Mouse (Mus musculus) lung, adult 2 months (tissue): ENCODE results near the gene Hpd.

Experiments
- CTCF ChIP-seq: fragments of 200-500 bp; IDR thresholded peaks from 2 replicates; pipeline ENCODE4 v1.5.1; 2011; ENCODE audit warnings: mild to moderate bottlenecking, low read length, control low read depth; ENCODE audit not compliant: insufficient read depth
- POLR2A ChIP-seq: fragments of 200-500 bp; IDR thresholded peaks from 2 replicates; pipeline ENCODE4 v1.6.1; 2011; ENCODE audit warnings: low read depth, mild to moderate bottlenecking, control low read depth, low read length, borderline replicate concordance; ENCODE audit errors: extremely low read depth

GRCm38 (mm10) chr5:123223051-123223410 lies 40.5 kb upstream of the Hpd start:
- TF ChIP-seq CTCF (no peak), POLR2A (no peak)
